Mouse (Mus musculus): ENCODE measurements at regions not wholly inside any gene's neighbourhood (a gene's known extent, or its start where the extent isn't known, plus 50 kb on each side); places are given as distances from the start of the nearest gene placed in this dataset.

DNA sequence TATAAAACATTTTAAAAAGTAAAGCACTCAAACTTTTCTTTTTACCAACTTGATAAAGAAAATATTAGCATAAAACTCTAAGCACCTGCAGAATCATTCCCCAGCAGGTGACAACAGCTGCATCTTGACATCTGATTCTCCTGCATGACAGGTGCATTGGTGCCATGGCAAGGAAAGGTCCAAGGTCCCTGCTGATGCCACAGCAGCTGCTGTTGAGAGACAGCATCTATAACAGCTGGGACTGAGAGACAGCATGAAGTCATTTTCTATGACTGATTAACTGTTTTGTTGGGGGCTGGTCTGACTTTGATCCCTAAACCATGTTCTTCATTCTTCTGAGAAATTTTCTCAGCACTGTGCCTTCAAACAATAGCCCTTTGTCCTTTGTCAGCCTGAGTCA lies 1086.1 kb upstream of the Pcdh20 start:
- H3K9me3 ChIP-seq = no peaks in the 10 kb centered on the region
- no peaks in the 10 kb centered on the region for H3K27me3 ChIP-seq (replicated peaks)
- no peak overlapping the region for H3K4me2 ChIP-seq
- no peak for ATAC-seq (ENCODE audit: insufficient read depth, low FRiP score, low read depth)
- no peak overlapping the region for H3K4me3 ChIP-seq (replicated peaks)
- H3K4me1 ChIP-seq = no peaks in the 10 kb centered on the region
- no peak overlapping the region for H3K9ac ChIP-seq
- no peaks in the 10 kb centered on the region for H3K36me3 ChIP-seq
- H3K27ac ChIP-seq = no peak overlapping the region

DNA sequence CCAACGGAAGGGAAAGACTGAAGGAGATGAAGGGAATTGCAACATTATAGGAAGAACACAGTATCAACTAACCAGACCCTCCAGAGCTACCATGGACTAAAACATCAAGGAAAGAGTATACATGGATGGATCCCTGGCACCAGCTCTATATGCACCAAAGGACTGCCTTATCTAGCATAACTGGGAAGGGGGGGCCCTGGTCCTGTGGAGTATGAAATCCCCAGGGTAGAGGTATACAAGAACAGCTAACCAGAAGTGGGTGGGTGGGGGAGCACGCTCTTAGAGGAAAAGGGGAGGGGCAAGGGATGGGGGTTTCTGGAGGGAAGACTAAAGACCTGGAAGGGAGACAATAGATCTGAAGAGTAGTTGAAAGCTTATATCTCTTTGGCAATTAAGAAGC lies 1085.0 kb upstream of the Pcdh20 start:
- ATAC-seq (ENCODE audit: insufficient read depth, low FRiP score, low read depth) = no peak
- Histone ChIP-seq H3K9ac (no peak overlapping the region), H3K4me3 (replicated peaks) (no peak overlapping the region), H3K27me3 (replicated peaks) (no peaks in the 10 kb centered on the region), H3K4me1 (no peaks in the 10 kb centered on the region), H3K36me3 (no peaks in the 10 kb centered on the region), H3K9me3 (no peaks in the 10 kb centered on the region), H3K4me2 (no peak overlapping the region), H3K27ac (no peak overlapping the region)
- WGBS = 63% methylated on average over 2 of the region's 2 CpGs

DNA sequence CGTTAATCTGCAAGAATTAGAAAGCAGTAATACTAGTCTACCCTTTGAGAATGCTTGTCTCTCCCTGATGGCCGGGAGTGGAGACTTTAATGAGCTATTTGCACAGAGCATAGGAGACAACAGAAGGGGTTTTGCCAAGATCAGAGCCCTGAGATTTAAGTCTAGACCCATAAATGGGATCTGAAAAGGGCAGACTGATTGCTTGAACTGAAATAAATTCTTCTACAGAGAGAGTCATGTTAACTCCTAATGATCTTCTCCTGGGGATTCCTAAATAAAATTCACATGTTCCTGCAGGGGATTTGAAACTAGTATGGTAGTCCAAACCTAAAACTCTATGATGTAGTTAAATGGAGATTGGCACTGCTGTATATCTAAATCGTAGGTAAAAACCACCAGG lies 1082.9 kb upstream of the Pcdh20 start:
- Histone ChIP-seq H3K27ac (no peak overlapping the region), H3K27me3 (replicated peaks) (no peaks in the 10 kb centered on the region), H3K4me2 (no peak overlapping the region), H3K9me3 (no peaks in the 10 kb centered on the region), H3K4me1 (no peaks in the 10 kb centered on the region), H3K4me3 (replicated peaks) (no peak overlapping the region), H3K9ac (no peak overlapping the region), H3K36me3 (no peaks in the 10 kb centered on the region)
- no peak for ATAC-seq (ENCODE audit: insufficient read depth, low FRiP score, low read depth)
- 72% methylated on average over 3 of the region's 3 CpGs for WGBS
